Mouse (Mus musculus) retina, postnatal 7 days (tissue): ENCODE measurements around the gene Rab11a.

ENCODE experiments used
- DNase-seq: peaks from one replicate; pipeline ENCODE4 v3.0.0-alpha.2; 2012; ENCODE audit warnings: low read depth, low spot score

The Rab11a gene

GRCm38 (mm10) chr9:64737406-64738201, at the start of gene Rab11a:
Gene Rab11a (minus strand): TSS chr9:64737758.
- peak; percentile 93 for DNase-seq

- DNase-seq: no peak
Measured at GRCm38 (mm10) chr9:64786216-64786905, 48.8 kb upstream of the Rab11a start.

GRCm38 (mm10) chr9:64784841-64785240, 47.3 kb upstream of the Rab11a start:
- DNase-seq: peak; percentile 28

GRCm38 (mm10) chr9:64783511-64783910, 46.0 kb upstream of the Rab11a start:
- no peak for DNase-seq

- DNase-seq: peak; percentile 28
Measured at GRCm38 (mm10) chr9:64779628-64780027, 42.1 kb upstream of the Rab11a start.

GRCm38 (mm10) chr9:64778151-64778550, 40.6 kb upstream of the Rab11a start:
- no peak for DNase-seq

- no peak for DNase-seq
Measured at GRCm38 (mm10) chr9:64777441-64777987, 40.0 kb upstream of the Rab11a start.

GRCm38 (mm10) chr9:64775491-64775890, 37.9 kb upstream of the Rab11a start:
- no peak for DNase-seq

GRCm38 (mm10) chr9:64774883-64775282, 37.3 kb upstream of the Rab11a start:
- DNase-seq: no peak

GRCm38 (mm10) chr9:64774411-64774811, 36.9 kb upstream of the Rab11a start:
- peak; percentile 49 for DNase-seq

- no peak for DNase-seq
Measured at GRCm38 (mm10) chr9:64773936-64774335, 36.4 kb upstream of the Rab11a start.

- DNase-seq: no peak
Measured at GRCm38 (mm10) chr9:64773254-64773653, 35.7 kb upstream of the Rab11a start.

GRCm38 (mm10) chr9:64771236-64771635, 33.7 kb upstream of the Rab11a start:
- no peak for DNase-seq

GRCm38 (mm10) chr9:64770411-64770849, 32.9 kb upstream of the Rab11a start:
- no peak for DNase-seq

GRCm38 (mm10) chr9:64769911-64770310, 32.4 kb upstream of the Rab11a start:
- no peak for DNase-seq

- DNase-seq: peak; percentile 57
Measured at GRCm38 (mm10) chr9:64769066-64769695, 31.6 kb upstream of the Rab11a start.

GRCm38 (mm10) chr9:64767796-64768195, 30.2 kb upstream of the Rab11a start:
- DNase-seq: no peak

- no peak for DNase-seq
Measured at GRCm38 (mm10) chr9:64766136-64766535, 28.6 kb upstream of the Rab11a start.

GRCm38 (mm10) chr9:64764824-64765223, 27.3 kb upstream of the Rab11a start:
- DNase-seq: no peak

GRCm38 (mm10) chr9:64758052-64758451, 20.5 kb upstream of the Rab11a start:
- no peak for DNase-seq

GRCm38 (mm10) chr9:64752575-64752974, 15.0 kb upstream of the Rab11a start:
- no peak for DNase-seq

- no peak for DNase-seq
Measured at GRCm38 (mm10) chr9:64749314-64749713, 11.8 kb upstream of the Rab11a start.
